Mouse (Mus musculus): ENCODE data around the gene Anapc16.
"Not testable (repeated sequence)": the region's sequence is repeated elsewhere in the genome, so short reads cannot be mapped to it uniquely, and the experiment has no call there.

Gene Anapc16

DNA sequence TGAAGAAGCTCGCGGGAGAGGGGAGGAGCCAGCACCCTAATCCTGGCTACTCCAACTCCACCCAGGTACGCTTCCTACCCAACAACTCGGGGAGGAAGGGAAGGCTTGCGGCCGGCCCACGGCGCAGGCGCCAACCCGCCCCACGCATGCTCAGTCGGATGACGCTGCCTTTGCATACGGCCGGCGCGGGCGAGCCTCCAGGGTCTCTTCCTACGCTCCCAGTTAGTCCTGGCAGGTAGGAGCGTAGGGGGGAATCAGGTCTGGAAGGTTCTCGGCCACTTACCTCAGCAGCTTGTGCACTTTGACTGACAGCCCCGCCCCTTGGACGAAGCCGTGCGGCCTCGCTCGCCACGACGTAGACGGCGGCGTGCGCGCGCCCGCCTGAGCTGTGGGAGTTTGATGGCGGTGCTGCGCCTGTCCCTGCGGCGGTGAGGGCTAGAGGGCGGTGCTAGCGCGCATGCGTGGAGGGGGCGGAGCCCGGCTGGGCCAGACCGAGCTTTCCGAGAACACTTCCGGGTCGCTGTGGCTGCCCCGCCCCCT lies at the start of gene Anapc16, which contains the start of gene Ascc1:
TSS of gene Anapc16 (minus strand) at position 463 of the 540 bp plus-strand sequence.
TSS of gene Ascc1 (plus strand) at position 133 of the 540 bp plus-strand sequence.
- DNase-seq (ENCODE audit: low spot score), result peak; percentile 97

DNA sequence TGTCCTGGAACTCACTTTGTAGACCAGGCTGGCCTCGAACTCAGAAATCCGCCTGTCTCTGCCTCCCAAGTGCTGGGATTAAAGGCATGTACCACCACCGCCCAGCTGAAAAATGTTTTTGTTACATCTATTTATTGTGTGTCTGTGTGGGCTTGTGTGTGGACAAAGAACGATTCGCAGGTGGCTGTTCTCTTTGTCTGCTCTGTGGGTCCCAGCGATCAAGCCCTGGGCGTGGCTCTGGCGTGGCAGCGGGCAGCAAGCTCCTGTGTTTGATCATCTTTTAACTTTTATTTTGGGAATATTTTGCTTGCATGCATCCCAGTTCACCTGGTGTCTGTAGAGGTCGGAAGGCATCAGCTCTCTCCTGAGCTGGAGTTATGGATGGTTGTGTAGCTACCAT lies 47.6 kb upstream of the Anapc16 start:
- no peak for DNase-seq (ENCODE audit: low spot score)

DNA sequence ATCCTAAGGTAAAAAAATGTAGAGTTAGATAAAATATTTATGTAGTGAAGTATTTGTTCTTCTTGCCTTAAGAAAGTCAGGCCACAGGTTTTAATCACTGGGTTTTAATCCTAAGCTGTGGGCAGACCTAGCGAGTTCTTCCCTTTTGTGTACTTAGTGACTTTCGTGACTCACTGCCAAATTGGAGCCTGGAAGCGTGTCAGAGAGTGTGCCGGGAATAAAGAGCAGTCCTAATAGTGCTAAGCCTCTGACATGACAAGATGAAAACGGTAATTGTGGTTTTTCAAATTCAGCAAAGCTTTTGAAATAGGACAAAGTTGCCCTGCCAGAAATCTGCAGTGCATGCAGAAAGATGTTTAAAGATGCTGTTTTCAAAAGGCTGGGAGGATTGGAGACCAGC lies 43.8 kb upstream of the Anapc16 start:
- no peak for DNase-seq (ENCODE audit: low spot score)

DNA sequence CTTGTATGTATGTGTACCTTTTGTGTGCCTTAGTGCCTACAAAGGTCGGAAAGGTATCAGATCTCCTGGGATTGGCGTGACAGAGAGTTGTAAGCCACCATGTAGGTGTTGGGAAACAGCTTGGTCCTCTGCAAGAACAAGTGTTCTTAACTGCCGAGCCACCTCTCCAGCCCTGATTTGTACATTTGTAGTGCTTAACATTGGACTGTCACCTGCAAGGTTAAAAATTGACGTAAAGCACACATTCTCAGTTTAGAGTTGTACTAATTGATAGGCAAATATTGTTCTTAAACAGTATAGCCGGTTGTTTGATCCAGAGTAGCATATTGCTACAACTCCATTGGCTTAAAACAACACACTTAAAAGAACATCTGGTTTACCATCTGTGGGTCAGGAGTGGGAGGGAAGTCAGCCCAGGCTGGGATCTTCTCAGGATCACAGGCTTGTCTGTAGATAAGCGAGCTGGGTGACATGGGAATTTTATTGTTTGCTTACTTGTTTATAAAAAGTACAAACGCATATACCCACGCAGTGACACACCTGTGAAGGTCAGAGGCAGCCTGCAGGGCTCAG lies 39.5 kb upstream of the Anapc16 start:
- no peak for DNase-seq (ENCODE audit: low spot score)

DNA sequence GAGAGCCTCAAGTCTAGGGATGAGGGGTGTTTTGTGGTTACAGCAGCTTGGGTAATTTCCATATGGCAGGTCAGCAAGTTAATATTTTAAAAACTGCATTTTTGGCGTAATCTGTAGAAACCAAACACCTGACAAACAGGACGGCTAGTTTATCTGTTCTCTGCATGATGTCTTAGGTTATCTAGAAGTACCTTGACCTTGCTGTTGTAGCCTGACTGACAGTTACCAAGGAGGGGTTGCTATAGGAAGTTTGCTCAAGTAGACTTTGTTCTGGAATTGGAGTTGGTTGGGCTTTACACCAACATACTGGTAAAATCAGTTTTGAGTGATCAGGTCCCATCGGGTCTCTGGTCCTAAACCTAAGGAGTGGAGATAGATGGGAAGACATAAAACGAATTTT lies 32.8 kb upstream of the Anapc16 start:
- no peak for DNase-seq (ENCODE audit: low spot score)

DNA sequence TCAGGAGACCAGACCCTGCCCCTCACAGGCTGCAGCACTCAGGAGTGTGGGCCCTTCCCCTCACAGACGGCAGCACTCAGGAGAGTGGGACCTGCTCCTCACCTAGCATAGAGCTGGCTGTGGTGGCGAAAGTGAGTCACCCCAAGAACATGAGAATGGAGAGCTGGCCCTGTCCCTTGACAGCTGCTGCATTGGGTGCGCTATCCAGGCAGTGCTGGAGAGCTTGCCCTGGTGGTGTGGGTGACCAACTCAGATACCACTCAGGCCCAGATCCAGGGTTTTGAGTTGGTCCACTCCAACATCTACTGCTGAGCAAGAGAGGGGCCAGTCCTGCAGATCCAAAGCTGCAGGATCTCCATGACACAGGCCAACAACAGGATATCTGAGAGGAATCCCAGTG lies 31.7 kb upstream of the Anapc16 start:
- no peak for DNase-seq (ENCODE audit: low spot score)

DNA sequence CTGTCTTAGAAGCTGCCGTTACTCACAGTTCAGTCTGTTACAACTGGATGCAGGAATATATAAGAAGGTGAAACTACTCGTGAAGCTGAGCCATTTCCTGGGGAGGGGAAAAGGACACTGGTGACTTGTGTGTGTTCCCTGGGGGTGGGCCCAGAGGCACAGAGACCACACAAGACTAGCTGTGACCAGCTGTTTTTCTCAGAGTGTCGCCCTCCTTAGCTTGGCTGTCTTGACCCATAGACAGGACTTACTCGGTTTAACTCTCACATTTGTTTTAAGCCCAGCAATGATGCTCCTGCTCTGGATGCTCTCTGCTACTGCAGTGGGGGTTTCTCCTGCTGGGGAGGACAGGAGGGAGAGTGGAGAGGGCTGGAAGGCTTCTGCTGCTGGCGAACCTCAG lies 30.1 kb upstream of the Anapc16 start:
- no peak for DNase-seq (ENCODE audit: low spot score)

DNA sequence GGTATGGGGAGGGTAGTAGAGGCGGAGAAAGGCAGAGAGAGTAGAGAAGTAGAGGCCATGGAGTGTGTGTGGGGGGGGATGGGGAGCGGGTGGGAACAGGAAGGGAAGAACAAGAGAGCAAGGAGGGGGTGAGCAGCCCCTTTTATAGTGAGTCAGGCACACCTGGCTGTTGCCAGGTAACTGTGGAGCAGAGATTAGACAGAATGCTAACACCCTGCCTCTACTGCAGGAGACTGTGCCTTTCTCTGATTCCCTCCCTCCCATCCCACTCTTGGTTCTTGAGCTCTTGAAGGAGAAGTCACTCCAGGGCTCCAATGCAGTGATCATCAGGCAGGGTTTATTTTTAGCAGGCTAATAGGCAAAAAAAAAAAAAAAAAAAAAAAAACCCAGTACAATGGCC lies 29.7 kb upstream of the Anapc16 start:
- no peak for DNase-seq (ENCODE audit: low spot score)

DNA sequence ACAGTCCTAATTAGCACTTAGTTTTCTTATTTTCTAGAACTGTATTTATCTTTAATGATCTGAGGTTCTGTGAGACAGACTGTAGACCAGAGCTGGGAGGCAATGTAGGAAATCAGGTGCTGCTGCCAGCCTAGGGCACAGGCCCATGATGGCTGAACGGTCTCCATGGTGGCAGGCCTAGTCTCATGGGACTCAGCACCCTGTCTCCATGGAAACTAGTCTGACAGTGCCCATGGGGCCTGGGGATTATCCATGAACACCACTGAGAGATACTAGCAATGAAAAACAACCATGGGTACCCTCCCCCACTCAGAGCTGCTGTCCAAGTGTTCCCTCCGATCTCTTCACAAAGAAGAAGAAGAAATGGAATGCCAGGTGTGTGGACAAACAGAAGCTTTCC lies 29.1 kb upstream of the Anapc16 start:
- DNase-seq (ENCODE audit: low spot score), result no peak

DNA sequence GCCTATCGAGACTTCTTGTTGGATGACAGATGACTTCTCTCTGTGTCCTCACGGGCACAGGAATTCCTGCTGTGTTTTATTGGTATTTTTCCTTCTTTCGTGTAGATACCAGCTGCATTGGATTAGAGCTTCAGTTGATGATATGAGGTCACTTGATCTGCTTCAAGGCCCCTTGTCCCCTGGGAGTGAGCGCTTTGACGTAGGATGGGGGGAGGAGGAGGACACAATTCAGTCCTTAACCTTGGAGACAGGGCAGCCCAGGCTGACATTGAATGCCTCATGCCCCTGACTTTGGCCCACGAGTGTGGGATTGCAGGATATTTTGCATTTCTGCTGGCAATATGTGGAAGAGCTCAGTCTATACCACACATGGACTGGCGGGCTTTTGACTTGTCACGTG lies 28.6 kb upstream of the Anapc16 start:
- DNase-seq (ENCODE audit: low spot score), result no peak

DNA sequence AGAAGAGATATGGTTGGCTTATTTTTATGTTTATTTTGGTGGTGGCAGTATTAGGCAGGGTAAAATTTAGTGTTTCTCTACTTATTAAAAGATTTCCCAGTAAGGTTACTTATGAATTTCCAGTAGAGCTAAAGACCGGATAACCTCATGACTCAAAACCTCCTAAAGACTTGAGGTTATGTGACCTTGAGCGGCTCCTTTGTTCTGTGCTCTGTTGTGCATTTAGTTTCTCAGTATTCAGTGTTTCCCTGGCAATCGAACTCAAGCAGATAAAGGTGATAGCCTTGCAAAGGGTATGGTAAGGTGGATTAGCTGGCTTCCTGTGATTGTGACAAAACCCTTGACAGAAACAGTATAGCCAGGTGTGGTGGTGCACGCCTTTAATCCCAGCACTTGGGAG lies 26.5 kb upstream of the Anapc16 start:
- DNase-seq (ENCODE audit: low spot score), result no peak

DNA sequence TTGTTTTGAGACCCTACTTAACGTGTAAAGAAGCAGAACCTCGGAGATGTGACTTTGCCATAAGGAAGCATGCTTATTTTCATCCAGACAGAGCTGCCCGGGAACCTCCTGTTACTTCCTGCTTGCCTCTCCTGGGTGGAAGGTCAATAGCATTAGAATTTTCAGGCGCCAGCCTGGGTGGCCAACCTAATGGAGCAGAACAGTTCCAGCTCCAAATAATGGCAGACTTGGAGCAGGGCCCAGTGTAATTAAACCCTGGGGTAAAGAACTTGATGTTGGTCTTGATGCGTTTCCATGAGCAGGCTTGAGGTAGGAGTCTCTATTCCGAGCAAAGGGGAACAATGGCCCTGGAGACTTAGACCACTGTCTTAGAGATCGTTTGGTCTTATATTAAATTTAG lies 26.0 kb upstream of the Anapc16 start:
- peak; percentile 36 for DNase-seq (ENCODE audit: low spot score)

DNA sequence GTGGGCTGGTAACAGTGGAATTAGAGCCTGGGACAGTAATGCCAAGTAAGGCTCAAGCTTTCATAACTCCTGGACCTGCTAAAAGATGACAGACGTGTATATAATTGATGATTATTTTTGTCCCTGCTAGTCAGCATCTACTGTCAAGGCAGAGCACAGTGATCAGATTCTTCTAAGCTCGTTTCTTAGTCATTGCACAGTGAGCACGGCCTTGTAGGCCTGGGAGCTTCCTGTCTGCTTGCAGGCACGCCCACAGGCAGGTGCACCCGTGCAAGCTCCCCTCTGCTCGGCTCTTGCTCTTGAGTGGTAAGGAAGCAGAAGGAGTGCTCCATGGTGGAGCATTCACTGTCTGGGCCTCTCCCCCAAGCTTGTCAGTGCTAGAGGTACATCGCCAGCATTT lies 25.2 kb upstream of the Anapc16 start:
- DNase-seq (ENCODE audit: low spot score), result no peak

DNA sequence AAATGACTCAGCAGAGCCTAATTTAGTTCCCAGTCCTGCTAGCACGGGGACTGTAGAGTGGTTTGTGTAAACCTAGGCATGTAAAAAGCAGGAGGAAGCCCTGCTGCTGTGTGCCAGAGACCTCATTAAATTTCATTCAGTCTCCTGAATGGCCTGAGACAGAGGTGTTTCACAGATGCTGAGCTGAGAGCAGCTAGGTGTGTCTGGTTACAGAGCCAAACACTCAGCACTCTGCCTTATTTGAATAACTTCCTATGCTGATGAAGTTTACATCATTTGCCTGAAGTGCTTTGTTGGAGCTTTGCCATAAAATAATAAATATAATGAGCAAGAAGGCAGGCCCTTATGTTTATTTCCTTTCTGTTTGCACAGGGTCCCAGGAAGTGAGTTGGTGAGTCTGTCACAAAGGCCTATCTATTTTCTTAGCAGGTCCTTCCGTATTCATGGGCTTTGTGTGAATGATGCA lies 24.7 kb upstream of the Anapc16 start:
- DNase-seq (ENCODE audit: low spot score), result no peak

DNA sequence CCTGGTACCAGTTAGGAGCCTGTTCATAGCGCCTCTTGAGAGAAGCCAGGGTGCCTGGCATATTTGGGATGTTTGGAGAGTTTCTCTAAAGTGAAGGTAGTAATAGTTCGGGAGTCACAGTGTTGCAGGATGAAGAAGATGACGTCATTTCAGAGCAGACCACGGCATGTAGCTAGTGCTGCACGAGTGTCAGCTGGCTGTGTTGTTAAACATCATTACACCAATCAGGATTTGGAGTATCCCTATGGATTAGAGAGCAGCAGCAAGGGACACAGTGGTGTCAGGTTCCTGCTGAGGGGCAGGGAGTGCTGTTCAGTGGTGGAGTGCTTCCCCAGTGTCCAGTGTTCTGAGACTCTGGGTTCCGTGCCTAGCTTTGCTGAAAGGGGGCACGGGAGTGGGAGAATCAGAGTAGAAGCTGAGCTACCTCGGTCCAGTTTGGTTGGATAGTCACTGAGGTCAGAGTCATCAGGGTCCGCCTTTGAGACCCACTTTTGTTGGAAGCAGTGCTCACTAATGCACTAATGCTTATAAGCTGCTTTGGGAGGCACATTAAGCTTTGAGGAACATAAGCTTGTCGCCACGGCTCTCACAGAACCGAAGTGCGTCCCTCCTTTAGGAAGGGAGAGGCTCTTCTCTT lies 23.9 kb upstream of the Anapc16 start:
- no peak for DNase-seq (ENCODE audit: low spot score)

DNA sequence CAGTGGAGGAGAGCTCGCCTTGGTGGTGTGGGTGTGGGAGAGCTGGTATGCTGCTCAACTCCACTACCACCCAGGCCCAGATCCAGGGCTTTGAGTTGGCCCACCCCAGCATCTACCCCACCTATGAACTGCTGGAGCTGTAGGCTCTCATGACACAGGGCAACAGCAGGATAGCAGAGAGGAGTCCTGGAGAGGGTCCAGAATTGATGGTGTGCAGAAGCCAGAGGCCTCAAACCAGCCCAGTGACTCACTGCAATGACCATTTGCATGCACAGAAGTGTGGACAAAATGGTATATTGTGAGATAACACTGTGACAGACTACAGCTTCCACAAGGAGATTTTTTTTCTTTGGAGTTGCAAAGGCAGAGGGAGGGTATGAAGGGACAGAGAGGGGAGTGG lies 20.8 kb upstream of the Anapc16 start:
- no peak for DNase-seq (ENCODE audit: low spot score)

DNA sequence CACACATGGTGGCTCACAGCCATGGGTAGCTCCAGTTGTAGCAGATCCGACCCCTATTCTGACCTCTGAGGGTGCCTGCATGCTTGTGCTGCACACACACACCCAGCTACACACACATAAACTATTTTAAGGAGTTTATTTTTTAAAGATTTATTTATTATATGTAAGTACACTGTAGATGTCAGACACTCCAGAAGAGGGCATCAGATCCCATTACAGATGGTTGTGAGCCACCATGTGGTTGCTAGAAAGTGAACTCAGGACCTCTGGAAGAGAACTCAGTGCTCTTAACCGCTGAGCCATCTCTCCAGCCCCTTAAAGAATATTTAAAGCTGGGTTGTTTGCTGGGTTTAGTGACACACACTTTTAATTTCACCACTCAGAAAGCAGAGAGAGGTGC lies 16.4 kb upstream of the Anapc16 start:
- no peak for DNase-seq (ENCODE audit: low spot score)

DNA sequence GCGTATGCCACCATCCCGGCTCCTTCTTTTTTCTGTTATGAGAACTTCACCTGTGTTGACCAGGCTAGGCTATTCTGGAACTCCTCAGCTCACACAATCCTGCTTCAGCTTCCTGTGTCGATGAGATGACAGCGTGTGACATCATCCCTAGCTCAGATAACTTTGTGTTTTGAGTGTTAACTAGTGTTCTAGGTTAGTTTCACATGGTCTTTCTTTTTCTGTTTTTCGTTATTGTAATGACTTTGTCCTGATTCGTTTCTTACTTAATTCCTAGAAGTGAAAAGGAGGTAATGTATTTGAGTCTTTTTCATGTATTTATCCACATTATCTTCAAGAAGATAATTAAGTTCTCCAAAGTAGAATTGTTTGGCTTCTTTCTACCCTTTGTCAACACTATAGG lies 13.3 kb upstream of the Anapc16 start:
- no peak for DNase-seq (ENCODE audit: low spot score)

DNA sequence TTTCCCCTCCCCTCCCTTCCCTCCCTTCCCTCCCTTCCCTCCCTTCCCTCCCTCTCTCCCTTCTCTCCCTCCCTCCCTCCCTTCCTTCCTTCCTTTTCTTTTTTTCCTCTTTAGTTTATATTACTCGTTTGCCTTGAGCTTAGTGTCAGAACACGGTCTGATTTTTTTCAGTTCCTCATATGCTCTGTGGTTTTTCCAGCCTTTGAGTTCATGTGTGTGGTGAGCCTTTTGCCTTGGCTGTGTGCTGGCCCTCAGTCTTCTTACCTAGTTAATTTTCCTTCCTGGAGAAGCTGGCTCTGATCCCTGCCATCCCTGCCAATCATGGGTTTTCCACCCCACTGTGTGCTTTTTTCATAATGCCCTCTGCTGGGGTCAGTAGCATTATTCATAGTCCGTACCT lies 6.2 kb upstream of the Anapc16 start:
- DNase-seq (ENCODE audit: low spot score), result no peak

DNA sequence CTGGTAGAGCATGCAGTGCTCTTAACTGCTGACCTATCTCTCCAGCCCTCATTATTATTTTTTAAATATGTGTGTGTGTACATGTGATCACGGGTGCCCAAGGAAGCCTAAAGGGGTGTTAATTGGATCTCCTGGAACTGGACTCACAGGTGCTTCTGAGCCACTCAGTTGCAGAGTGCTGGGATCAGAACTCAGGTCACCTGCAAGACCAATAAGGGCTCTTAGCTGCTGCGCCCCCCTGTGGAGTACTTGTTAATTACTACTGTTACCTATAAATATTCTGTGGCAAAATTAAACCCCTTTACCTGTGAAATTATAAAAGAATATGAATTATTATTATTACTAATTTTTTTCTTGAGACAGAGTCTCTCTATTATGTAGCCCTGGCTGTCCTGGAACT lies 2.3 kb upstream of the Anapc16 start:
- no peak for DNase-seq (ENCODE audit: low spot score)

DNA sequence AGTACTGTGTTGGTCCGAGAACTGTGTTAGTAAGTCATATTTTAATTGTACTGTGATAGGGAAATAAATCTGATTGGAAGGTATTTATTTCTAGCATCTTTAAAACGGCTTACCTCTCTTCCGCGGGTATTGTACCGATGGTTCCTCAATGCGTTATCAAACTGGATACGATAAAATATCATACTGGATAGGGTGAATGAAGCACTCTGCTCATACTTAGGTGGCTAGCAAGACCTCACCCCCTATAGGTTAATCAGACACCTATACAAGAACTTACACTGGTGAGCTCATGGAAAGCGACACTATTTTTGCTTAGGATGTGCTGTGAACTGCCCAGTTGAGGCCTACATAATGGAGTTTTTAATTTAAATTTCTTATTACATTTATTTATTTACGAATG lies 912 bp upstream of the Anapc16 start:
- no peak for DNase-seq (ENCODE audit: low spot score)

DNA sequence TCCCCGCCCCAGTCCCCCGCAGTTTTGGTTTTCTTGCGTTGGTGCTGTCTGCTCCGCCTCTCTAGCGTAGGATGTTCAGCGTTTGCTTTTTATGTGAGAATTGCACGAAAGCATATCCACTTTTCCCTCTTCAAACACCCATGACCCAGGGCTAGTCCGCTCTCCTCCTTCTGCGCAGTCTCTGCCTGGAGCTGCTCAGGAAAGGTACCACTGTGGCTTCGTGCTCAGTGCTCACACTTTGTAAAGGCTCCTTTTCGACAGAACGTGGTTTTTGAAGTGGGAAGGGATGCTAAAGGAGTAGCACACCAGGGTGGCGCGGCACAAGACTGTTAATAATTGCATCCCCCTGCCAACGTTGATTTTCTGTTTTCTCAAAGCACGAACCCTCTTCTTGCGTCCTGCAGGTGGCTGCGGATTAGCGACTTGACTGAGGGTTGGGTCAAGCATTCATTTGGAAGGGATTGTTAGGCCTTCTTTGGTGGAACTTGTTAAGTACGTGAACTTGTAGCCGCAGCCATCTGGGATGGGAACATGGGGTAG lies 348 bp upstream of the Anapc16 start:
- no peak for DNase-seq (ENCODE audit: low spot score)

DNA sequence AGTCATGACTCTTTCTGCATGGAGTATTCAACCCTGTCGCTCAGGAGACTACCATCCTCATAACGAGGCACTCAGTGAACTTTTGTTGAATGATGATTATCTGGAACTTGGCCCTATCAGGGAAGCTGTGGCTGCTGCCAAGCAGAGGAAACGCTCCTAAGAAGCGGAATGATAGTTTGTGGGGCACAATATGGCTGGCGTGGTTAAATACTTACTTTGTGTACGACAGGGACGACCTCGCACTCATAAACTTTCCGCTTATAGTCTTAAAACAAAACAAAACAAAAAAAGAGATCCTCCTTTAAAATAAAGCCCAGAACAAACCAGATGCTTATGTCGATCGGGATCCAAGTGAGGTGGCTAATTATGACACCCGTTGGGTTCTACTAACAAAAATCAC lies 732 bp downstream of the Anapc16 start:
- DNase-seq (ENCODE audit: low spot score), result no peak

DNA sequence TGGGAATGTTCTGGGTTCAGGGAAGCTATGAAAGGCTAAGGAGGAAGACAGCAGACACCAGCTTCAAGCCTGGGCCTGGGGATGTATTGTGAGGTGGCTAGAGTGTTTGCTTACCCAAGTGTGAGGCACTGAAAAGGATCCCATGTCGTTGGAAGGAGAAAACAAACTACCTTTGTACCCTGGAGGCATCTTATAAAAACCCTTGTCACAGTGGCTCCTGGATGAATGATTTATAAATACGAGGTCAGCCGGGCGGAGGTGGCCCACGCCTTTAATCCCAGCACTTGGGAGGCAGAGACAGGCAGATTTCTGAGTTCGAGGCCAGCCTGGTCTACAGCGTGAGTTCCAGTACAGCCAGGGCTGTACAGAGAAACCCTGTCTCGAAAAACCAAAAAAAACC lies 1.3 kb downstream of the Anapc16 start:
- not testable (repeated sequence) for DNase-seq (ENCODE audit: low spot score)
